Mouse (Mus musculus) gonadal fat pad, adult 2 months (tissue): ENCODE measurements around the gene Ugt1a8. TPM values are rescaled to one million over a fixed set of nuclear protein-coding genes. Genes with fewer than 3 reads are reported as not detected.

Experiments
- DNase-seq: peaks from one replicate; pipeline ENCODE4 v3.0.0-alpha.2; 2012; ENCODE audit warnings: low read depth
- polyA plus RNA-seq: library from polyadenylated mRNA; depleted of rRNA; stranded (reverse); fragments of >200 nt; gene quantifications from 2 replicates; pipeline ENCODE4 v1.2.3, GENCODE M21; 2012; rRNA removed

The Ugt1a8 gene
- polyA plus RNA-seq, 1 experiment = 0.19 TPM

DNA sequence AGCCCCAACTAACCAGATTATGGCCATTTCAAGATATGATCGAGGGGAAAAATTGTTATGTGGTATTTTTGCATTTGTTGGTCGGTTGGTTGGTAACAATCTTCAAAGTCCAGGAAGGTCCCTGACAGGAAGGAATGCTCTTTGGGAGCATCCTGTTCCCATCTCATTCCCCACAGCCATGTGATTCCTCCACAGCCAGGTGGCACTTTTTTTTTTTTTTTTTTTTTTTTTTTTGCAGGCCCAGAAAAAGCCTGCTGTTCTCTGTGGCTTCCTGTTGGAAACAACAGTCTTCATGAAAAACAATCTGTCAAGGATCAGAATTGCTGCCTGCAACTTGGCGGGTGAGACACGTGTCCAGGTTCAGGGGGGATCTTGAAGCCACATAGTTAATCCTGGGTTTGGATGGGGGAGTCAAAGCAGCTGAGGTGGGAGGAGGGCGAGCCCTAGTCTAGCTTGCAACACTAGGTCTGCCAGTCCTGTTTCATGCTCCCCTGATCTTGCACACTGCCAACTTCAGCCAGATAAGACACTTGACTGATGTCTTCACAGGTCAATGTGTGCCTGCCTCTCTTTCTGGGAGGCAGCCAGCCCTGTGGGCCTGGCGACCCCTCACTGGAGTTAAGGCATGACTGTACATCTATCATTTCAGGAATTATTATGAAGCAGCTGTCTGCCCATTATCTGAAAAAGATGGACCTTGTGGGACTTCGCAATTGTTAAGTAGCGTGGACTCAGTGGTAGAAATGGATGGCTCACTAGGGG, 171.4 kb downstream of the Ugt1a8 start:
- DNase-seq = no peak

DNA sequence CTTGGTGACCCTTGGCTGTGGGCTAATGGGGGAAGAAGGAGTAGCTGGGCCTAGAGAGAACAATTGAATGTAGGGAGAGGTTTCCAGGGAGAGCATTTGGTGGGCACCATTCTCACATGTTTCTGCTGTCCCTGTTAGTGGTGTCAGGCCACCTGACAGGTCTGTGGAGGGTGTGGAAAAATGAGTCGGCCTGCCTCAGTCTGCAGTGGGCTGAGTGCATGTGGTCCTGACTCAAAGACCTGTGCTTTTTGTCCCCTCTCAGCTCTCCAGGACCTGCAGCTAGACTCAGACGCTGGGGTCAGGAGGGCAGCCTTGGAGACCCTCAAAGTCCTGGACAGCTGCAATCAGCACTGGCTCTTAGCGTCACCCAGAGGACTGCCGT, 172.0 kb downstream of the Ugt1a8 start:
- no peak for DNase-seq

DNA sequence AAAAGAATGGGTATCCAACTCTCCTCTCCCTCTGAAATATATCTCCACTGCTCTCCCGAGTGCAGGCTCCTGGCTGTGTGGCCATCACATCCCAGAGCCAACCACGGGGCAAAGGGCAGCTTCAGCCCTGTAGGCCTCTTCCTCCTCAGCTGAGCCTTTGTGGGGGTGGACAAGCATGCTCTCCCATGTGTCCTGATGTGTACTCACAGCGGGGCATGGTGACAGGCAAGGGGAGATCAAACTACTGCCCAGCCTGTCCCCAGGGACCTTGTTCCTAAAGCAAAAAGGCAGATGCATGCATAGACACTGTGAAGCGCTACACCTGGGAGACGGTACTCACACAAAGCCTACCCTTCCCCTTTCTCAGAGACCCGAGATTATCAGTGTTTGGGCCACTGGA, 172.5 kb downstream of the Ugt1a8 start:
- DNase-seq = no peak

DNA sequence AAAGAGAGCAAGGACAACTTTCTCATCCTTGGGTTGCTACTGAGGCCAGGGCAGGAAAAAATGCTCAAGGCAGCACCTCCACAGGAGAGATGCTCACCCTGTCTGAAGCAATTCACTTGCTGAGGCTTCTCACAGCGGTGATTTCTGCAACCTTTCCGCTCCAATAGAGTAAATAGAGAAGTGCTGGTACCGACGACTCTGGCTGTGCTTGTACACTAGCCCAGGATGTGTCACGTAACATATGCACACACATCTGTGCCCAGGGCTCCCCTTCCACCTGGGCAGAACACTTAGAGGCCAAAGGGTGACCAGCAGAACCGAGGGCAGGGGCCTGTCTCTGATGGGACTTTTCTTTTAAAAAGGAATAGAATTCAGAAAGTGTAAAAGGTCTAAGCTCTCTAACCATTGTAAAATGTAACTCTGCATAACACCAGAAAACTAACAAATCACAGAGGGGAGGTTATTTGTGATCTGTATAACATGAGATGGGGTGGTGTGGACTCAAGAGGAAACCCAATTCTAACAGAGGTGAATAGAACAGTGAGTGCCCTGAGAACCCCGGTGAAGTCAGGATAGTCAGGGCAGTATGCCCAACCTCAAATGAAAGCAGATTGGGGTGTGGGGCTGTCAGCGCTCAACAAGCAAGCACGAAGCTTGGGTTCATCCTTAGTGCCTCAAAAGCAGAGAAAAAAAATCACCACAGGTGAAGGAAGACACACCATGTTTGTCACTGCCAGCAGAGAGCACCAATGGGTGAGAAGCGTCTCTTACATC, 173.2 kb downstream of the Ugt1a8 start:
- DNase-seq = no peak

DNA sequence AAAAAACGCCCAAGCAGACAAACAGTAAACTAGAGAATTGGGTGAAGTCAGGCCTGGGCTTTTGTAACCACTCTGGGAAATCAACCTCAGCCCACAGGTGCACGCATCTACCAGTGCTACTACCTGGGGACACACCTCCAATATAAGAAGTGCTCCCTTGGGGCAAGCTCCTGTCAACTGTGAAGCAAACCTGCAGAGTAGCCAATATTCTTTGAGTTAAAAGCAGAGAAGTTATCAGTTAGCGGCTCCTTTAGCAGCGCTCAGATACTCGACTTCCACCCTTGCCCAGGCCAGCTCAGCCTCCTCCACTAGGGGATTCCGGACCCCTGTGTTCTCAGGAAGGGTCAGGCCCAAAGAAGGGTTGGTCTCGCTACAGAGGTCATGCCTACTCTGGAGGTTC, 174.1 kb downstream of the Ugt1a8 start:
- DNase-seq = no peak

- no peak for DNase-seq
These were observed 174.6 kb downstream of the Ugt1a8 start for GRCm38 (mm10) chr1:88262255-88262654.

DNA sequence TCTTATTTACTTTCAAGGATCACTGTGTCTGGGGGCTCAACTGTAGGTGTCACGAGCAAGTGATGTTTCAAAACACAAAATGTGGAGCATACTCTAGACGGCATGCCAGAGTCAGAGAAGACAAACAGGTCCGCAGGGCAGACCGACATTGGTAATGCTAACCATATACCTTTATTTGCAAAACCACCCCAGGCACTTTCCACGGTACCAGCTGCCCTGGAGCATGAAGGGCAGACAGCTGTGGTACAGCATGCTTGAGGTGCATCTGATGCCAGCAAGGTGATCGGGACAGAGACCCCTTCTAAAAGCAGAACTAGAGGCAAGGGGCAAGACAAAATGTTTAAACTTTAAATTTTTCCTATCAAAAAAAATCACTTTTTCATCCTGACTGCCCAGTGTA, 175.3 kb downstream of the Ugt1a8 start:
- no peak for DNase-seq

DNA sequence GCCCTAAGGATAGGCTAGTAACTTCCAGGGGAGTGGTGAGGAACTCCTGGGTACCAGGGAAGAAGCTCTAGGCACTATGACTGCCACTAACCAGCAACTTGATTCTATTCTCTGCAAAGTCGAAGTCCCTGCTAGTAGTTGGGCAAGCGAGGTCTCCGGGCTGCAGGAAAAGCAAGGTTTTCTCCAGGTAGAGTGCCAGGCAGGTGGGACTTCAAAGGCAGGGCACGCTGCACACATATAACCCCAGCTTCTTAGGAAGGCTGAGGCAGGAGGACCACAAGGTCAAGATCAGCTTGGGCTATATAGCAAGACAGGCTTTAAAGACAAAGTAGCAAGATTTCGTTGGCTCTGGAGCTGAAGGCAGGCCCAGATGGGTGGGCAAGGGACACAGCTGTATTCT, 176.2 kb downstream of the Ugt1a8 start:
- DNase-seq = no peak

- no peak for DNase-seq
These were observed 176.7 kb downstream of the Ugt1a8 start for GRCm38 (mm10) chr1:88264237-88264868.

GRCm38 (mm10) chr1:88264869-88265240, 177.2 kb downstream of the Ugt1a8 start:
- DNase-seq = no peak

DNA sequence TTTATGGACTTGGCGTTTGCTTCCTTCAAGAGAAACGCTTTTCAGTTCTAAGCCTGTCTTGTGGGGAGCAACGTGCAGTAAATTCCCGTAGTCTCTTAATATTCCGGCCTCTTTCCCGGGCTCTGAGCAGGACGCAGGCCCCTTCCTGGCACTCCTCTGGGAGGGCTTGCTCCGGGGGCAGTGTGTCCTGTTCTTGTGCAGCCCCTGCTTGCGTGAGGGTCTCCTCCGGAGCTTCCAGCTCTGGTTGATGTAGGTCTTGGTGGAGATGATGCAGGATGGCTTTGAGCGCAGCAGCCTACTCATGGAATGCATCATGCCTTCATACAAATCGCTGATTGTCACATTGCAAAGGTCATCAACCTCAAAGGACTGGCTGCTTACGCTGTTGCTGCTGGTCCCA, 178.5 kb downstream of the Ugt1a8 start:
- no peak for DNase-seq

- DNase-seq = no peak
These were observed 179.9 kb downstream of the Ugt1a8 start for GRCm38 (mm10) chr1:88267489-88267888.

DNA sequence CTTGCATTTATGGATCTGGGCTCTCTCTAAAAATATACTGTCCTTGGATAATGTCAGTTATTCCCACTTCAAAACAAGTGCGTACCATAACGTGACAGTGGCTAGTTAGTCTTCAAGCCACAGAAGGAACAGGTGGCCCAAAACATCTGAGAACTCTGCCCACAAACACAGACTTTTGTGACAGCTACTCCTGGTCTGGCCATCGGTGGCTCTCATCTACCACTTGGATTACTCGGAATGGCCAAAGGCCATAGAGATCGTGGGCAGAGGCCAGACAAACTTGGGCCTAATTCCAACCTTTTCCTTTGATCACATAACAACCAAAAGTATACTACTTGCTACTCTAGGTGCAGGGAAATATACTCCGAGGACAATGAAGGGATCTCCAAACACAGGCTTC, 180.5 kb downstream of the Ugt1a8 start:
- DNase-seq = no peak

Other genes with a start within 250 kb of the Ugt1a8 start
- 44.3 and 47.5 TPM in 2 replicates for gene Dgkd, start 234.5 kb upstream of the Ugt1a8 start, polyA plus RNA-seq
- 11.2 and 12.0 TPM in 2 replicates for gene Usp40, start 79.3 kb upstream of the Ugt1a8 start, polyA plus RNA-seq
- not detected in 2 replicates for gene Ugt1a10, start 32.4 kb upstream of the Ugt1a8 start, polyA plus RNA-seq
- 0.14 and 0.23 TPM in 2 replicates for gene Ugt1a9, start 17.0 kb upstream of the Ugt1a8 start, polyA plus RNA-seq
- gene Ugt1a7c, start 7.2 kb downstream of the Ugt1a8 start, polyA plus RNA-seq = 8.3 and 11.2 TPM in 2 replicates
- gene Ugt1a6b, start 15.4 kb downstream of the Ugt1a8 start, polyA plus RNA-seq = 10.2 and 62.3 TPM in 2 replicates
- 53.7 and 76.4 TPM in 2 replicates for gene Ugt1a6a, start 47.0 kb downstream of the Ugt1a8 start, polyA plus RNA-seq
- gene Ugt1a5, start 78.2 kb downstream of the Ugt1a8 start, polyA plus RNA-seq = 0.13 and 0.27 TPM in 2 replicates
- 0.16 TPM in 1 of 2 replicates, not detected in the other for gene Ugt1a2, start 112.8 kb downstream of the Ugt1a8 start, polyA plus RNA-seq
- gene Dnajb3, start 118.0 kb downstream of the Ugt1a8 start, polyA plus RNA-seq = 4.1 and 6.9 TPM in 2 replicates
- gene Ugt1a1, start 124.1 kb downstream of the Ugt1a8 start, polyA plus RNA-seq = 1.2 and 1.3 TPM in 2 replicates
- gene Mroh2a, start 139.2 kb downstream of the Ugt1a8 start, polyA plus RNA-seq = 52.3 and 83.6 TPM in 2 replicates
- 67.1 and 68.4 TPM in 2 replicates for gene Hjurp, start 189.8 kb downstream of the Ugt1a8 start, polyA plus RNA-seq
- 0.03 TPM in 1 of 2 replicates, not detected in the other for gene Trpm8, start 189.8 kb downstream of the Ugt1a8 start, polyA plus RNA-seq